Mouse (Mus musculus) ES-E14 (cell line): Measurements from ENCODE around the gene Gpd1. TPM values are rescaled to one million over a fixed set of nuclear protein-coding genes. Genes with fewer than 3 reads are reported as not detected.

ENCODE experiments used
- DNase-seq: peaks from one replicate; pipeline ENCODE4 v3.0.0-alpha.2; 2013; ENCODE audit warnings: low read depth, low spot score
- H3K27ac ChIP-seq: 2 replicates; pipeline ENCODE4 v1.5.1; 2012; ENCODE audit warnings: low read depth, mild to moderate bottlenecking, low read length, moderate library complexity, mixed read lengths; ENCODE audit not compliant: poor library complexity, insufficient read depth, severe bottlenecking
- H3K36me3 ChIP-seq: 2 replicates; pipeline ENCODE4 v1.6.1; 2012; ENCODE audit warnings: mild to moderate bottlenecking, low read length, moderate library complexity, mixed read lengths; ENCODE audit not compliant: control insufficient read depth, poor library complexity, insufficient read depth, severe bottlenecking
- H3K4me1 ChIP-seq, 2 experiments: fragments of 150-350 bp in 1 of 2; sonication (generic) in 1 of 2; 2 replicates each; pipeline ENCODE4 v1.6.1; 2012; ENCODE audit warnings: low read length in 2 of 2, mild to moderate bottlenecking in 1 of 2, mixed read lengths in 1 of 2; ENCODE audit not compliant: control insufficient read depth in 2 of 2, insufficient read depth in 2 of 2, poor library complexity in 1 of 2
- H3K4me3 ChIP-seq, 2 experiments: fragments of 150-350 bp in 1 of 2; sonication (generic) in 1 of 2; 2 replicates each; pipeline ENCODE4 v1.5.1; 2012; ENCODE audit warnings: low read length in 2 of 2, low read depth in 1 of 2, mild to moderate bottlenecking in 1 of 2, mixed read lengths in 1 of 2; ENCODE audit not compliant: insufficient read depth in 1 of 2, poor library complexity in 1 of 2, severe bottlenecking in 1 of 2
- H3K9ac ChIP-seq: 2 replicates; pipeline ENCODE4 v1.6.1; 2012; ENCODE audit warnings: low read depth, mild to moderate bottlenecking, low read length, mixed read lengths; ENCODE audit not compliant: poor library complexity, insufficient read depth, severe bottlenecking
- H3K9me3 ChIP-seq: fragments of 150-350 bp; sonication (generic); 2 replicates; pipeline ENCODE4 v1.6.1; 2012; ENCODE audit warnings: low read depth, mild to moderate bottlenecking, low read length; ENCODE audit not compliant: control insufficient read depth, insufficient read depth
- CHD2 ChIP-seq: IDR thresholded peaks from 2 replicates; pipeline ENCODE4 v1.6.1; 2014; ENCODE audit warnings: mild to moderate bottlenecking, low read depth, low read length, inconsistent platforms
- HCFC1 ChIP-seq: IDR thresholded peaks from 2 replicates; pipeline ENCODE4 v1.6.1; 2012; ENCODE audit warnings: low read length, inconsistent platforms, borderline replicate concordance; ENCODE audit not compliant: insufficient read depth
- MAFK ChIP-seq: IDR thresholded peaks from 2 replicates; pipeline ENCODE4 v1.6.1; 2014; ENCODE audit warnings: mild to moderate bottlenecking, low read depth, low read length, inconsistent platforms; ENCODE audit not compliant: insufficient read depth
- ZC3H11A ChIP-seq: IDR thresholded peaks from 2 replicates; pipeline ENCODE4 v1.6.1; 2012; ENCODE audit warnings: low read depth, mild to moderate bottlenecking, inconsistent platforms, low read length, borderline replicate concordance
- ZNF384 ChIP-seq: IDR thresholded peaks from 2 replicates; pipeline ENCODE4 v1.6.1; 2012; ENCODE audit warnings: low read depth, low read length, inconsistent platforms
- in situ Hi-C, 2 experiments: fragments of 600-800 bp; cut with MboI; formaldehyde crosslinking; loops; one replicate each; pipeline ENCODE4 v1.15.1; 2025; ENCODE audit warnings: low sequenced_read_pairs in 2 of 2, inconsistent platforms in 1 of 2; ENCODE audit not compliant: unreplicated experiment in 2 of 2
- total RNA-seq: library from RNA; depleted of rRNA; stranded (reverse); fragments of 300-350 nt; gene quantifications from 2 replicates; pipeline ENCODE4 v1.2.3, GENCODE M21; 2012

Gene Gpd1
- total RNA-seq, 1 experiment, result 0.85 TPM

DNA sequence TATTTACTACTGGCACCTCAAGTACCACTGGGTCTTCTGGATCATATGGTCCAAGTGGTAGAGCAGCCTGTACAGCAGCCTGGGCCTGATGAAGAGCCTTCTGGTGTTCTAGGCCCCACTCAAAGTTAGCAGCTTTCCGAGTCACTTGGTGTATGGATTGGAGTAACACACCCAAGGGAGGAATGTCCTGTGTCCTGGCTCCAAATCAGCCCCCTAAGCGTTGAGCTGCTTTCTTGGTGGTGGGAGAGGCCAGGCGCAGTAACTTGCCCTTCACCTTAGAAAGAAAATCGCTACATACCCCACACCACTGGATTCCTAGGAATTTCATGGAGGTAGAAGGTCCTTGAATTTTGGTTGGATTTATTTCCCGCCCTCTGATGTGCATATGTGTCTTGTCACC, 33.2 kb upstream of the Gpd1 start:
- no peak for DNase-seq
- in situ Hi-C loops, result no loop called here
- peaks cover 10 to 27% of the 10 kb centered on the region in 2 experiments for H3K4me1 ChIP-seq
- no peak overlapping the region for H3K4me3 ChIP-seq
- H3K9ac ChIP-seq, result no peak overlapping the region
- H3K9me3 ChIP-seq, result no peaks in the 10 kb centered on the region
- TF ChIP-seq MAFK (no peak), HCFC1 (no peak), CHD2 (no peak), ZNF384 (no peak), ZC3H11A (no peak)
- peak overlapping the region; percentile 45; the same call in 1 of the 2 replicates for H3K27ac ChIP-seq
- no peaks in the 10 kb centered on the region for H3K36me3 ChIP-seq

DNA sequence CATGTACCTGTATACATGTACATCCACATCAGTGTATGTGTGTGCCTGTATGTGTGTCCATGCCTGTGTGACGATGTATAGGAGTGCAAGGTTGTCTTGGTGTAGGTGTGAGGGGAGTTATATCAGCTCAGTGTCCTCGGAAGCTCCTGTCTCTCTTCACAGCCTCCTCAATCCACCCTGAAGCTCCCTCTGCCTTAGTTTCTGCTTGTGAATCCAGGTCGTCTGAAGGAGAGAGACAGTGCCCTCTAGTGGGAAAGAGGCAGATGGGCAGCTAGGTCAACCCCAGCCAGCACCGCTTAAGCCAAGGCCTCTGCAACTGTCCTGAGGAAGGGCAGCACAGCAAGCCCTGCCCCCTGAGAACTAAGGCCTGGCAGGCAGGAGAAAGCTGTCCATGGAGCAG, 28.6 kb upstream of the Gpd1 start:
- no peak for TF ChIP-seq ZNF384
- TF ChIP-seq CHD2, result no peak
- TF ChIP-seq ZC3H11A, result no peak
- no peak for TF ChIP-seq MAFK
- no peak for TF ChIP-seq HCFC1
- no peaks in the 10 kb centered on the region for H3K36me3 ChIP-seq
- in situ Hi-C loops, result no loop called here
- no peak overlapping the region for H3K4me3 ChIP-seq
- no peak overlapping the region for H3K9ac ChIP-seq
- H3K9me3 ChIP-seq, result no peaks in the 10 kb centered on the region
- no peak overlapping the region for H3K27ac ChIP-seq
- peaks cover 8 to 21% of the 10 kb centered on the region in 2 experiments for H3K4me1 ChIP-seq
- no peak for DNase-seq

DNA sequence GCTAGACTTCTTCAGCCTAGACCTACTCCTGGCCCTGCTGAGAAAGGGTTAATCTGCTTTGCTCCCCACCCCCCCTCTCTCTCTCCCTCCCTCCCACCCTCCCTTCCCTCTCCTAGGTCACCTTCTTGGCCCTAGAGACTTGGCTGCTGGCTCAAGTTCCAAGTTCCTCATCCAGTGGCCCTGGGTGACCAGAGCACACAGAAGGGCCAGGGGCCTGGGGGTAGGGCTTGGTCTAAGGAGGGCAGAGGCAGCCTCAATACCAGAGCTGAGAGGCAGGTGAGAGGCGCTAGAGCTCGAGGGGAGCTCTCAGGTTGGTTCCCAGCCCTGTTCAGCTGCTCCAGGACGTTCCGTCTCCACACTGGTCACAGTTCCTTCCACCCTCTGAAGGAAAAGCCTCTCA, 26.4 kb upstream of the Gpd1 start:
- no peak for DNase-seq
- Histone ChIP-seq H3K36me3 (no peaks in the 10 kb centered on the region), H3K9ac (no peak overlapping the region), H3K9me3 (no peaks in the 10 kb centered on the region), H3K4me3 (no peak overlapping the region), H3K4me1 (peaks cover 0 to 13% of the 10 kb centered on the region in 2 experiments; a peak in 1 of 4 replicates), H3K27ac (no peak overlapping the region)
- in situ Hi-C loops, result no loop called here
- TF ChIP-seq HCFC1 (no peak), ZC3H11A (no peak), CHD2 (no peak), ZNF384 (no peak), MAFK (no peak)

DNA sequence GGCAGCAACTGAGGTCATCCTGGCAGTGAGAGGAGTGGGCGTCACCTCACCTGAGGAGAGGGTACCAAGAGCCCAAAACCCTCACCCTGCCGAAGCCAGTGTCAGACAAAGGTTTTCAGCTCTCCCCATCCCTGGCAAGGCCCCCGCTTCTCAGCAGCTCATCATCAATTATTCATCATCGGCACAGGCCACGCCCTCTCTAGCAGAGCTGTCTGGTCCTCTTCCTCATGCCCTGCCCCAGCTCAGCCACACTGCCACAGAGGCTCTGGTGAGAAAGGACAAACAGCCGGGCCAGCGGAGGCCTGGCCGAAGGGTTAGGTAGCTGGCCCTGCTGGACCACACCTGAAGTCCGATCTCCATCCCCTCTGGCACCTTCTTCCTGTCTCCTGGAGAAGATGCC, 25.3 kb upstream of the Gpd1 start:
- Histone ChIP-seq H3K4me3 (no peak overlapping the region), H3K4me1 (peaks cover 0 to 13% of the 10 kb centered on the region in 2 experiments; a peak in 1 of 4 replicates), H3K27ac (no peak overlapping the region), H3K9ac (no peak overlapping the region), H3K9me3 (no peaks in the 10 kb centered on the region), H3K36me3 (no peaks in the 10 kb centered on the region)
- TF ChIP-seq CHD2 (no peak), ZNF384 (no peak), MAFK (no peak), HCFC1 (no peak), ZC3H11A (no peak)
- in situ Hi-C loops, result no loop called here
- no peak for DNase-seq

DNA sequence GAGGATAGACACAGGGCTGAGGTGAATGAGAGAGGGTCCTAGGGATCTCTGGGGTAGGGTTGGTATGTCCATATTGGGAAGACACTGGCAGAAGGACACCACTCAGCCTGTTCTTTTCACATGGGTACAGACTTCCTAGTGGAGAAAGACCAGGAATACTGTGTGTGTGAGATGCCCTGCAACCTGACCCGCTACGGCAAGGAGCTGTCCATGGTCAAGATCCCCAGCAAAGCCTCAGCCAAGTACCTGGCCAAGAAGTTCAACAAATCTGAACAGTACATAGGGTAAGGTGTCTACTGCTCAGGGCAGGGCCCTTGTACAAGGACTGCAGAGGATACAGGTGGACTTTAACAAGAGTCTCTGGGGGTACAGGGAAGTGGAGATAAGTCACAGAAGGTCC, 20.0 kb upstream of the Gpd1 start:
- H3K36me3 ChIP-seq, result no peaks in the 10 kb centered on the region
- DNase-seq, result no peak
- no peak for TF ChIP-seq MAFK
- TF ChIP-seq CHD2, result no peak
- no peak for TF ChIP-seq ZC3H11A
- TF ChIP-seq HCFC1, result no peak
- TF ChIP-seq ZNF384, result no peak
- peaks cover 6 to 18% of the 10 kb centered on the region in 2 experiments; a peak in 2 of 4 replicates for H3K4me1 ChIP-seq
- no peak overlapping the region for H3K9ac ChIP-seq
- H3K9me3 ChIP-seq, result no peaks in the 10 kb centered on the region
- H3K27ac ChIP-seq, result no peak overlapping the region
- in situ Hi-C loops, result no loop called here
- H3K4me3 ChIP-seq, result no peak overlapping the region
